Comparison of ENCODE assay signal across 8 mouse cellular contexts in genomic region chr5:140792233-140792632, GRCm38 (mm10). TPM values are rescaled to one million over a fixed set of nuclear protein-coding genes. Genes with fewer than 3 reads are reported as not detected.
DNase-seq lines count a peak whose midpoint lies in the region; ATAC-seq and TF ChIP-seq lines count a peak whose summit lies in the region.

No protein-coding gene starts in this region.

- H3K4me2 ChIP-seq in liver, embryonic 11.5 days = no peak overlapping the region
- no peak overlapping the region for H3K4me2 ChIP-seq in stomach, postnatal 0 days (replicated peaks; ENCODE audit: low read depth)

- no peaks in the 10 kb centered on the region for H3K27me3 ChIP-seq in cerebellum, adult 2 months (ENCODE audit: control insufficient read depth, insufficient read depth, low read length)
- H3K27me3 ChIP-seq in liver, embryonic 11.5 days (replicated peaks; ENCODE audit: control insufficient read depth, insufficient read depth, low read length) = no peaks in the 10 kb centered on the region
- H3K27me3 ChIP-seq in stomach, postnatal 0 days (ENCODE audit: control insufficient read depth, insufficient read depth, low read length) = no peaks in the 10 kb centered on the region

- WGBS in cerebellum, adult 2 months = 72% methylated on average over 5 of the region's 5 CpGs
- 61% methylated on average over 5 of the region's 5 CpGs for WGBS in liver, embryonic 11.5 days
- WGBS in stomach, postnatal 0 days = 16% methylated on average over 5 of the region's 5 CpGs

- ATAC-seq in cerebellum, adult (ENCODE audit: insufficient number of reproducible peaks, low FRiP score, low TSS enrichment) = no peak
- no peak for ATAC-seq in liver, embryonic 11.5 days (replicated peaks; ENCODE audit: low FRiP score)
- no peak for ATAC-seq in stomach, postnatal 0 days (ENCODE audit: low FRiP score, low TSS enrichment)

- H3K4me1 ChIP-seq in cerebellum, adult 2 months (ENCODE audit: control insufficient read depth, insufficient read depth, low read length) = peaks cover 6% of the 10 kb centered on the region; the same call in 1 of the 2 replicates
- peaks cover 78% of the 10 kb centered on the region for H3K4me1 ChIP-seq in liver, embryonic 11.5 days (replicated peaks; ENCODE audit: control insufficient read depth, insufficient read depth, low read length)
- peaks cover 21% of the 10 kb centered on the region for H3K4me1 ChIP-seq in stomach, postnatal 0 days (replicated peaks; ENCODE audit: control insufficient read depth, insufficient read depth)

- no peak overlapping the region for H3K4me3 ChIP-seq in cerebellum, adult 2 months (replicated peaks; ENCODE audit: insufficient read depth, low read depth, low read length)
- no peak overlapping the region for H3K4me3 ChIP-seq in liver, embryonic 11.5 days (ENCODE audit: low read depth, low read length)
- H3K4me3 ChIP-seq in stomach, postnatal 0 days (ENCODE audit: low read depth, low read length) = no peak overlapping the region

- no peak for DNase-seq in cerebellum, adult 2 months
- DNase-seq in lung, postnatal 10 days = peak; percentile 29
- DNase-seq in lung, postnatal 25 days (ENCODE audit: low spot score) = no peak
- DNase-seq in liver, embryonic 11.5 days (ENCODE audit: low spot score) = no peak
- no peak for DNase-seq in stomach, postnatal 0 days (ENCODE audit: low spot score)
- no peak for DNase-seq in layer of hippocampus, postnatal 36 days
- DNase-seq in thymus, postnatal 14 days = no peak

- no peak for TF ChIP-seq CTCF in cerebellum, adult 2 months (IDR thresholded peaks at IDR 0.05; ENCODE audit: borderline replicate concordance, insufficient read depth, low read depth, low read length)
- TF ChIP-seq CTCF in stomach, postnatal 0 days (IDR thresholded peaks at IDR 0.05; ENCODE audit: low read depth) = no peak

- no peaks in the 10 kb centered on the region; the same call in 1 of the 2 replicates for H3K36me3 ChIP-seq in liver, embryonic 11.5 days (ENCODE audit: control insufficient read depth, insufficient read depth, low read length)
- no peaks in the 10 kb centered on the region for H3K36me3 ChIP-seq in stomach, postnatal 0 days (ENCODE audit: control insufficient read depth, insufficient read depth, low read length)

- H3K27ac ChIP-seq in cerebellum, adult 2 months (ENCODE audit: insufficient read depth, low read length) = peak overlapping the region; percentile 34; the same call in 1 of the 2 replicates
- H3K27ac ChIP-seq in liver, embryonic 11.5 days (ENCODE audit: low read depth, low read length) = 0 out of 2 replicates have a peak overlapping the region, but pooled peaks have one; percentile 89
- peak overlapping the region; percentile 50 for H3K27ac ChIP-seq in stomach, postnatal 0 days (replicated peaks)

- TF ChIP-seq EP300 in stomach, postnatal 0 days (optimal IDR thresholded peaks at IDR 0.05) = no peak

- TF ChIP-seq POLR2A in cerebellum, adult 2 months (IDR thresholded peaks at IDR 0.05; ENCODE audit: borderline replicate concordance, insufficient read depth, low read length) = no peak

- H3K9me3 ChIP-seq in liver, embryonic 11.5 days (ENCODE audit: control insufficient read depth, low read length) = no peaks in the 10 kb centered on the region
- H3K9me3 ChIP-seq in stomach, postnatal 0 days (ENCODE audit: control insufficient read depth, low read length) = no peaks in the 10 kb centered on the region

- H3K9ac ChIP-seq in liver, embryonic 11.5 days (ENCODE audit: low read depth, low read length) = no peak overlapping the region
- no peak overlapping the region for H3K9ac ChIP-seq in stomach, postnatal 0 days (ENCODE audit: low read length)

RNA-seq across cellular contexts. Expression of gene Gna12, which starts 38.0 kb away (rescaled TPM):
- 104 and 123 TPM in 2 replicates for polyA plus RNA-seq in cerebellum, adult 2 months (2012; rRNA removed)
- polyA plus RNA-seq in liver, embryonic 11.5 days (2014; fragmentation: Nextera tagmentation; extraction: Ambion mirVana) = 25.1 and 31.1 TPM in 2 replicates
- 19.6 and 24.8 TPM in 2 replicates for polyA plus RNA-seq in stomach, postnatal 0 days (2015; fragmentation: Nextera tagmentation; extraction: Ambion mirVana)
- 10 to 100 TPM; 94.9 to 97.7 TPM for total RNA-seq in layer of hippocampus, postnatal 36 days (2021)

Comparison
In these comparisons a context has a peak if more than half of its experiments do, and no peak if none do; other contexts are left out.
1. H3K27ac ChIP-seq: peak in every context shown above with its lines; median percentile 89 in liver, embryonic 11.5 days; 50 in stomach, postnatal 0 days; 34 in cerebellum, adult 2 months.